Mouse (Mus musculus) C2C12 (cell line): ENCODE measurements around the gene Cpm.

Experiments used
- CTCF ChIP-seq: IDR thresholded peaks from one replicate; pipeline ENCODE4 v1.5.1; 2011; ENCODE audit not compliant: control insufficient read depth, insufficient read depth, insufficient read length
- MAX ChIP-seq: IDR thresholded peaks from one replicate; pipeline ENCODE4 v1.6.1; 2011; ENCODE audit warnings: mild to moderate bottlenecking, control low read depth
- MYOD1 ChIP-seq: IDR thresholded peaks from one replicate; pipeline ENCODE4 v1.6.1; 2011; ENCODE audit warnings: low read depth; ENCODE audit not compliant: control insufficient read depth, insufficient read length
- MYOG ChIP-seq: IDR thresholded peaks from one replicate; pipeline ENCODE4 v1.6.1; 2011; ENCODE audit not compliant: control insufficient read depth, insufficient read length; ENCODE audit errors: extremely low read depth
- USF1 ChIP-seq: IDR thresholded peaks from one replicate; pipeline ENCODE4 v1.6.1; 2011; ENCODE audit warnings: low read depth, mild to moderate bottlenecking, control low read depth, moderate library complexity

GRCm38 (mm10) chr10:117695027-117695426, 65.7 kb downstream of the Cpm start:
- TF ChIP-seq MYOG: no peak
- no peak for TF ChIP-seq CTCF
- no peak for TF ChIP-seq MYOD1
- TF ChIP-seq MAX: no peak
- TF ChIP-seq USF1: no peak
